In genomic region chr13:15624490-15625353, GRCm38 (mm10) we compare ENCODE assay signal across 9 mouse cellular contexts.
DNase-seq lines count a peak whose midpoint lies in the region; TF ChIP-seq lines count a peak whose summit lies in the region.
"Had no signal": no experiment of that assay in that cellular context is flagged by ENCODE, and none has a peak within 500 bp of the region (broad histone marks: within the 10 kb centered on the region; RNA-seq: fewer than 3 reads in every experiment).

No protein-coding gene starts in this region.

- H3K27me3 ChIP-seq in ES-Bruce4 (ENCODE audit: control insufficient read depth, insufficient read depth, low read length, poor library complexity, severe bottlenecking): no peaks in the 10 kb centered on the region
- no peaks in the 10 kb centered on the region for H3K27me3 ChIP-seq in forebrain, embryonic 10.5 days (ENCODE audit: poor library complexity, severe bottlenecking)
- H3K27me3 ChIP-seq in cerebellum, adult 2 months (ENCODE audit: control insufficient read depth, insufficient read depth, low read length): no peaks in the 10 kb centered on the region

- H3K27ac ChIP-seq in ES-Bruce4 (ENCODE audit: insufficient read depth, low read length): peak overlapping the region; percentile 32; the same call in 1 of the 2 replicates
- peak overlapping the region; percentile 82 for H3K27ac ChIP-seq in forebrain, embryonic 10.5 days
- H3K27ac ChIP-seq in cerebellum, adult 2 months (ENCODE audit: insufficient read depth, low read length): no peak overlapping the region

- peak; percentile 96 for DNase-seq in Muller cell, postnatal 12 days (ENCODE audit: inconsistent ontology term)
- no peak for DNase-seq in forebrain, embryonic 10.5 days (ENCODE audit: extremely low spot score, low spot score)
- DNase-seq in lung, postnatal 36 days: peak; percentile 25
- DNase-seq in spleen, postnatal 36 days (ENCODE audit: low spot score in 2 of 2): no peak
- no peak for DNase-seq in cerebellum, adult 2 months
- DNase-seq in cerebellum, adult 11 months: no peak
- DNase-seq: adrenal gland, adult 2 months; kidney, adult 18-20 months had no signal

- H3K9ac ChIP-seq in ES-Bruce4 (ENCODE audit: low read depth, poor library complexity, severe bottlenecking): no peak overlapping the region

- no peak for TF ChIP-seq POLR2A in ES-Bruce4 (IDR thresholded peaks at IDR 0.05; ENCODE audit: insufficient read depth, low read length)
- no peak for TF ChIP-seq POLR2A in cerebellum, adult 2 months (IDR thresholded peaks at IDR 0.05; ENCODE audit: borderline replicate concordance, insufficient read depth, low read length)

- no peaks in the 10 kb centered on the region for H3K36me3 ChIP-seq in ES-Bruce4 (ENCODE audit: control insufficient read depth, insufficient read depth, low read length, poor library complexity, severe bottlenecking)
- peaks cover 12% of the 10 kb centered on the region; the same call in 1 of the 2 replicates for H3K36me3 ChIP-seq in forebrain, embryonic 10.5 days (replicated peaks)

- 16% methylated on average over 8 of the region's 8 CpGs for WGBS in forebrain, embryonic 10.5 days
- 21% methylated on average over 8 of the region's 8 CpGs for WGBS in cerebellum, adult 2 months

- no peaks in the 10 kb centered on the region for H3K4me1 ChIP-seq in ES-Bruce4 (ENCODE audit: control insufficient read depth, insufficient read depth, low read length)
- H3K4me1 ChIP-seq in forebrain, embryonic 10.5 days: peaks cover 86% of the 10 kb centered on the region
- no peaks in the 10 kb centered on the region for H3K4me1 ChIP-seq in cerebellum, adult 2 months (ENCODE audit: control insufficient read depth, insufficient read depth, low read length)

- no peak for TF ChIP-seq EP300 in ES-Bruce4 (IDR thresholded peaks at IDR 0.05; ENCODE audit: insufficient read depth, low read depth, low read length)

- TF ChIP-seq CTCF in ES-Bruce4 (IDR thresholded peaks at IDR 0.05; ENCODE audit: low read depth, low read length): no peak
- no peak for TF ChIP-seq CTCF in cerebellum, adult 2 months (IDR thresholded peaks at IDR 0.05; ENCODE audit: borderline replicate concordance, insufficient read depth, low read depth, low read length)

- no peak overlapping the region for H3K4me3 ChIP-seq in ES-Bruce4 (ENCODE audit: low read depth, low read length)
- no peak overlapping the region for H3K4me3 ChIP-seq in forebrain, embryonic 10.5 days
- no peak overlapping the region for H3K4me3 ChIP-seq in cerebellum, adult 2 months (replicated peaks; ENCODE audit: insufficient read depth, low read depth, low read length)

- H3K9me3 ChIP-seq in ES-Bruce4 (replicated peaks; ENCODE audit: control insufficient read depth, insufficient read depth, low read length, poor library complexity, severe bottlenecking): no peaks in the 10 kb centered on the region
- no peaks in the 10 kb centered on the region for H3K9me3 ChIP-seq in forebrain, embryonic 10.5 days

Comparison
In these comparisons a context has a peak if more than half of its experiments do, and no peak if none do; other contexts are left out.
1. DNase-seq: peak in Muller cell, postnatal 12 days (single experiment) and lung, postnatal 36 days (single experiment); none in forebrain, embryonic 10.5 days (single experiment), spleen, postnatal 36 days (0 of 2), cerebellum, adult 2 months (0 of 2) and cerebellum, adult 11 months (single experiment).